Mouse (Mus musculus): Measurements from ENCODE around the gene Npas3.

Npas3 gene

GRCm38 (mm10) chr12:53605661-53606060, 357.2 kb downstream of the Npas3 start:
- peak; percentile 50 for DNase-seq

GRCm38 (mm10) chr12:53612120-53612519, 363.6 kb downstream of the Npas3 start:
- no peak for DNase-seq

GRCm38 (mm10) chr12:53621271-53621670, 372.8 kb downstream of the Npas3 start:
- DNase-seq = peak; percentile 61

GRCm38 (mm10) chr12:53623793-53624192, 375.3 kb downstream of the Npas3 start:
- peak; percentile 56 for DNase-seq

- peak; percentile 63 for DNase-seq
Observed at GRCm38 (mm10) chr12:53624379-53625021, 376.0 kb downstream of the Npas3 start.

- DNase-seq = no peak
Observed at GRCm38 (mm10) chr12:53629483-53630120, 381.1 kb downstream of the Npas3 start.

- peak; percentile 79 for DNase-seq
Observed at GRCm38 (mm10) chr12:53630607-53631006, 382.1 kb downstream of the Npas3 start.

- DNase-seq = peak; percentile 20
Observed at GRCm38 (mm10) chr12:53631315-53632106, 383.0 kb downstream of the Npas3 start.

- DNase-seq = no peak
Observed at GRCm38 (mm10) chr12:53638571-53638970, 390.1 kb downstream of the Npas3 start.

GRCm38 (mm10) chr12:53647282-53647681, 398.8 kb downstream of the Npas3 start:
- DNase-seq = peak; percentile 27

- DNase-seq = no peak
Observed at GRCm38 (mm10) chr12:53656301-53656700, 407.8 kb downstream of the Npas3 start.

- DNase-seq = peak; percentile 6
Observed at GRCm38 (mm10) chr12:53664084-53664483, 415.6 kb downstream of the Npas3 start.

GRCm38 (mm10) chr12:53671846-53672245, 423.4 kb downstream of the Npas3 start:
- no peak for DNase-seq

GRCm38 (mm10) chr12:53677091-53677630, 428.7 kb downstream of the Npas3 start:
- no peak for DNase-seq

GRCm38 (mm10) chr12:53678166-53678565, 429.7 kb downstream of the Npas3 start:
- DNase-seq = peak; percentile 19

GRCm38 (mm10) chr12:53679161-53679560, 430.7 kb downstream of the Npas3 start:
- DNase-seq = no peak

GRCm38 (mm10) chr12:53680501-53680900, 432.0 kb downstream of the Npas3 start:
- peak; percentile 8 for DNase-seq

GRCm38 (mm10) chr12:53682036-53682435, 433.6 kb downstream of the Npas3 start:
- peak; percentile 26 for DNase-seq

- no peak for DNase-seq
Observed at GRCm38 (mm10) chr12:53692471-53692870, 444.0 kb downstream of the Npas3 start.

- no peak for DNase-seq
Observed at GRCm38 (mm10) chr12:53694346-53694745, 445.9 kb downstream of the Npas3 start.

- no peak for DNase-seq
Observed at GRCm38 (mm10) chr12:53695324-53695723, 446.8 kb downstream of the Npas3 start.

GRCm38 (mm10) chr12:53697645-53698044, 449.2 kb downstream of the Npas3 start:
- DNase-seq = no peak

GRCm38 (mm10) chr12:53698483-53699227, 450.2 kb downstream of the Npas3 start:
- no peak for DNase-seq

Measured in retina, postnatal 1 day (tissue).